Mouse (Mus musculus) liver, embryonic 14.5 days (tissue): Measurements from ENCODE around the gene Stxbp5l.

Source experiments
- CTCF ChIP-seq: IDR thresholded peaks from 2 replicates; pipeline ENCODE4 v1.5.1; 2016; ENCODE audit warnings: antibody characterized with exemption, low read depth, control low read depth
- EP300 ChIP-seq: IDR thresholded peaks from 2 replicates; pipeline ENCODE4 v1.6.1; 2016; ENCODE audit warnings: antibody characterized with exemption, low read depth

- TF ChIP-seq CTCF (no peak), EP300 (no peak)
These were observed 17.3 kb downstream of the Stxbp5l start for GRCm38 (mm10) chr16:37367426-37367825.
